Mouse (Mus musculus): ENCODE data around the gene Mgat2.
A peak's percentile ranks its signal among the peaks of the same experiment; 100 is the strongest.

Gene Mgat2

DNA sequence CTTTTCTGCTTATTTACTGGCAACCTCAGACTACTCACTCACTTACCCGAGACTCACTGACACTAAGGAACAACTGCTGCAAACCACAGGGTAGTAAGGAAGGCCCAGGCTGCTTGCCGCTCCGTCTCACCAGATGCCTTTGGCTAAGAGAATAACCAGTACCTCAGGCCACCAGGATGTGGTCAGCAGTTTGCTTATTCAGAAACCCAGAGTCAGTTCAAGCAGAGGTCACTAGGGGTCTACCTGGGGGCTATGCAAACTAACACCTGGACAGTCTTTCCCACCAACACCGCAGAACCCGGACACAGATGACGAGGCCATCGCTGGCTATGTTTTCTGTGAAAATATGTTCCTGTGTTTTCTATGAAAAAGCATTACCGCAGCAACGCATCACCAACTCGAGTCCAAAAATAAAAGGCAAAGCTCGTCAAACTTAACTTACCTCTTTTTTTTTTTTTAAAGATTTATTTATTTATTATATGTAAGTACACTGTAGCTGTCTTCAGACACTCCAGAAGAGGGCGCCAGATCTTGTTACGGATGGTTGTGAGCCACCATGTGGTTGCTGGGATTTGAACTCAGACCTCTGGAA is 29.3 kb downstream of the Mgat2 start:
- DNase-seq (ENCODE audit: low spot score), result no peak

DNA sequence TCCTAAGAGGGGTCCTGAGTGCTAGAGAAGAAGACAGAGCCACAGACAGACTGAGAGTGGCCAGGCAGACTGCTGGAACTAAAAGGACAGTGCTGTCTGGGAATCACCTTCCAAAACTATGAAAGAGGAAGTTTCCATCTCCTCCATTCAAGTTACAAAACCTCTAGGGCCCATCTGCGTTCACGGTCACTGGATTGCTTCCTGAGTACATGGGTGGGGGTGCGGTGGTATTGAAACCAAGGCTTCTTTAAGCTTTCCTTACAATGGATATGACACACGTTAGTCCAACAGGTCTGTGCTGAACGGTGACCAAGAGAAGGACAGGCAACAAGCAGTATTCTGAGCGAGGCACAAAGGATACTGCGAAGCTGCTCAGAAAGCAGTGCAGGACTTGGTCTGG is 30.4 kb downstream of the Mgat2 start:
- DNase-seq (ENCODE audit: low spot score), result no peak

DNA sequence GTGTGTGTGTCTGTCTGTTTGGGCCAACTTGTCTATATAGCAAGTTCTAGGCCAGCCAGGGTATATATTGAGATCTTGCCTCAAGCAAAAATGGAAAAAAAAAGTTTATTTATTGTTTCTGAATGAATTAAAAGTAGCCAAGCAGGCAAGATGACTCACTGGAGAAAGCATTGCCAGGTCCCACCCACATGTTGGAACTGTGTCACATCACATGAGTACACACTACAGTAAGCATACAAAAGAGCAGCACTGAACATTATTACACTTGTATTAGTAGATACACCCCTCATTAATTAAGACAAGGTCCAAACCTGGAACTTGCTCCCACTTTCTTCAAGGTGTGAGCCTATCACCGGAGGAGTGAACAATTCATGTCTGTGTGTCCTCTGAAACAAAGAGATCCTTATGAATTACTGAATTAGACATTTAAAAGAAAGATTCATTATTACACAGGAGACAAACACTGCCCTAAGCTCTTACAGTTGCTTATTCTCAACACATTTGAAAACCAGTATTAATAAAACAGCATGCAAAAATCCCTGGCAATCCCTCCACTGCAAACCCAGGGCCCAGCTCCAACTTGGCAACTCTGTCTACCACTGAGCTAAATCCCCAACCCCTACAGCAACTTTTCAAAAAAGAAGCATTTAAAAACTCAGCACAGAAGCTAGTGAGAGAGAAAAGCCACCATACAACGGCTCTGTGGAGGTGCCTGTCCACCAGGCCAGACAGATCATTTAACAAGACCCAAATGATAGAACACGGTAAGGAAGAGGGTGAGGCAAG is 31.2 kb downstream of the Mgat2 start:
- peak; percentile 49 for DNase-seq (ENCODE audit: low spot score)

DNA sequence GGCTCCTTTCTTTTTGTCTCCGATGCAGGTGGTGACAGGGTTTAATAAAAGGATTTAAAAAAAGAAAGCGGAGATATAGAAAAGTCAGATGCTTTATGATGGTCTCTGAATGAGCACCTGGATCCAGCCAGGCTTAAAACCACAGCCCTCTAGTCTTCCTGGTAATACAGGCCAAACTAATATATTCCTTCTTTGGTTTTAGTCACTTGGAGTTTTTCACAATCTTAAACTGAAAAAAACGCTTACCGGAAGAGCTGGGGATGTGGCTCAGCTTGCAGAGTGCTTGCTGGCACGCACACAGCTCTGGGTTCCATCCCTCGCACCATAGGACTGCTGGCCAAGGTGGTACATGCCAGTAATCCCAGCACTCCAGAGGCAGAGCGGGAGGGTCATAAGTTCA is 32.6 kb downstream of the Mgat2 start:
- no peak for DNase-seq (ENCODE audit: low spot score)

DNA sequence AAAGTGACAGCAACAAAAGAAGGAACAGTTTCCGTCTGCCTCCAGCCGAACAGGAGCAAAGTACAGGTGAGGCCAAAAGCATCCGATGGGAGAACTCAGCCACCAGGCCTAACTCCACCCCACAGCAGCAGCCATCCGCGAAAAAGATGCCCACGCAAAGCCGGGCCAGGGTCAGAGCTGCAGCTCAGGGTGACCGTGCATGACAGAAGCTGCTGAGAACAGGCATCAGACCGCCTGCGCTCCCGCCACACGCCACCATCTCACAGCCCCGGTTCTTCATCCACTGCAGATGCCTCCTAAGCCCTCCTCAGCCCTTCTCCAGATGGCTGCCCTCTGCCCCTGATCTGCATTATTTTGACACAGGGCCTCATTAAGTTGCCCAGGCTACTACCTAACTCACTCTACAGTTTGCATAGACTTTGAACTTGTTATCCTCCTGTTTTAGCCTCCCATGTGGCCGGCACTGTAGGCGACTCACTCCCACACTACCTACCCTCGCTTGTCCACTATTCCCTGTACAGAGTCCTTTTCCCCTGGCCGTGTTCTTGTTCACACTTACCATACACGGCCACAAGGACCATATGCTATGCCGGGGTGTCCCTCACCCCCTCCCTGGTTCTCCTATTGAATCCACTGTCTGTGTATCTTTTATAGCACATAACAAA is 36.8 kb downstream of the Mgat2 start:
- no peak for DNase-seq (ENCODE audit: low spot score)

DNA sequence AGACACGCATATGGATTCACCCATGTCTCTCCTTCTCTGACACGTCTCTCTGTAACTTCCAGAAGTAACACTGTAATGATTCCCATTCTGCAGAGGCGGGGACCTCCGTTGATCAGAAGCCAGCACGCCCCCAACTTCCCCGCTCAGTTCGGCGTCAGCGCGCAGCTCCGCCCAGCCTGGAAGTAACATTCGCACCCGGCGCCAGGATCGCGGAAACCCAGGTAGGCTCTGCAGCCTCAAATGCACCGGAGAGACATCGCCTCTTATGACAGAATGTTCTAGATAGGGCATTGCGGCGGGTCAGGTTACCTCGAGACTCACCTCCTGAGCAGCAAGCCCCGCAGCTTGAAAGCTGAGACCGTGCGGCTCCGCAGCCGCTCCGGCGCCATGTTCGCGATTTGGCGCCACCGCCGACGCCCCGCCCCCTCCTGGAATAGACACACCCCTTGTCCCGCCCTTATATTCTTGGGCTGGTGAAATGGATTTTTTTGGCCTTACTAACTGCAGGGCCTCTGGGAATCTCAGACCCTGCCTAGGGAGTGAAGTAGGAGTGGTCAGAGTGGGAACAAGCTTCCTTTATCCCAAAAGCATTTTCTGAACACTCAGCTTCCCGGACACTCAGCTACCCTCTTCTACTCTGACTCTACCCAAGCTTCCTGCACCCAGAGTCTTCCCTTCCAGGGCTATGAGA is 44.0 kb downstream of the Mgat2 start, which contains the start of gene Pole2:
TSS of gene Pole2 (minus strand) at position 420 of the 691 bp plus-strand sequence.
- DNase-seq (ENCODE audit: low spot score), result peak; percentile 92

DNA sequence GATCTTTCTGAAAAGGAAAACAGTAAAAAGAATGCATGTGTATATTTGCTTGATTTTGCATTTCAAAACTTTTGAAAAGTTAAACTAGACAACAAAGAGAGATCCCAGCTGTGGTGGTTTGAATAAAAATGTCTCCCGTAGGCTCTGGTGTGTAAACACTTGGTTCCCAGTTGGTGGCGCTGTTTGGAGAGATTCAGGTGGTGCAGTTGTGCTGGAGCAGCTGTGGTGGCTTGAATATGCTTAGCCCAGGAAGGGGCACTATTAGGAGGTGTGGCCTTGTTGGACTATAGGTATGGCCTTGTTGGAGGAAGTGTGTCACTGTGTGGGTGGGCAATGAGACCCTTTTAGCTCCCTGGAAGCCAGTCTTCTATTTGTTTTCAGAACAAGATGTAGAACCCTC is 45.3 kb downstream of the Mgat2 start:
- DNase-seq (ENCODE audit: low spot score), result no peak

DNA sequence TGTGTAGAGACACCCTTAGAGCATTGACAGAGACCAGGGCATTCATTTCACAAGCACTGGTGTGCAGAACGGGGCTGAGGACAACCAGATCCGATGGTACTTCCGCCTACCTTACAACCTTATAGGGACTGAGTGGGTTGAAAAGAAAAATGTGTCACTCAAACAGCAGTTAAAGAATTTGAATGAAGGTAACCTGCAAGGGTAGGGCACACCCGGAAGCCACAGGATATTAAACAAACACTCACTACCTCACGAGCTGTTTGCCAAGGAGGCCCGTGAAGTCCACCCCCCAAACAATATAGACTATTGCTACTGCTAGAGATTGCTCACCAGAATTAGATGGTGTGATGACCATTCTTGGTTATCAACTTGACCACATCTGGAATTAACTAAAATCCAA is 51.8 kb downstream of the Mgat2 start:
- no peak for DNase-seq (ENCODE audit: low spot score)

Data from urinary bladder, postnatal 25 days (tissue).